Mouse (Mus musculus) layer of hippocampus, adult 9-10 months (tissue): ENCODE data around the gene Plpp1.

ENCODE experiments used
- DNase-seq: peaks from one replicate; pipeline ENCODE4 v3.0.0; 2022; ENCODE audit warnings: low spot score

The Plpp1 gene

DNA sequence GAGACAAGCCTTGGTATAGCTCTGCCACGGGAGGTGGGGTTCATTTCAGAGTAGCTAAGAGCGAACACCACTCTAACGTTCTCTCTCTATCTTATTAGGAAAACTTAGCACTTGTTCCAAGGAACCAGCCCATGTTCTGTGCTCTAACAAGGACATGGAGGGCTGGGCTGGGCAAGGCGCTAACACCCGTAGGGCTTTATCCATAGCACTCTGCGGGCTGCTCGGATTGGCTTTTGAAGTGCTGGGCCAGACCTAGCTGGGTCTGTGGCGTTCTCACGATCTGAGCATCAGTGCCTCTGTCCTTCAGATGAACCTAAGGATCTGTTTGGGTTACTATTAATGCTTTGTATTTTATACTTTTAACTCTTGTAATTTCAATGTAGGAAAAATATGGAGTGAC is 60.3 kb downstream of the Plpp1 start:
- DNase-seq: no peak

DNA sequence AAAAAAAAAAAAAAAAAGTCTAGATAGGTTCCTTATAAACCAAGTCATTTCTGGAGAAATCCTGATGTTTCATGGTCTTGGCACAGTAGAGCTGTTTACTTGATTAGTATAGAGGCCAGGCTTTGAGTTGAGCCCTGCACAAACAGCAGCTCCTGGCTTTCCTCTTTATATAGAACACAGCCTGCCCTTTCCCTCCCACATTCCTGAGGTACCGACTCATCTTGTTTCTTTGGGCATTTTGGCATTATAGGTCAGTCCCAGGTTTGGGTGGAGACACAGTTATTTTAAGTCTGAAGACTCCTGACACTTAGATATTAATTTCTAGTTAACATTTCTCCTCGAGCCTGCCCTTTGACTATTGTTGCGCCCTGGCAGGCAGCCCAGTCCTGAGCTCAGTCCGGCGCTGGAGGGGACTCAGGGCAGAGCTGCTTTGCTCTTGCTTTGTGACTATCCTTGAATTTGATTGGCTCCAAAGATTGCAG is 61.3 kb downstream of the Plpp1 start:
- no peak for DNase-seq

DNA sequence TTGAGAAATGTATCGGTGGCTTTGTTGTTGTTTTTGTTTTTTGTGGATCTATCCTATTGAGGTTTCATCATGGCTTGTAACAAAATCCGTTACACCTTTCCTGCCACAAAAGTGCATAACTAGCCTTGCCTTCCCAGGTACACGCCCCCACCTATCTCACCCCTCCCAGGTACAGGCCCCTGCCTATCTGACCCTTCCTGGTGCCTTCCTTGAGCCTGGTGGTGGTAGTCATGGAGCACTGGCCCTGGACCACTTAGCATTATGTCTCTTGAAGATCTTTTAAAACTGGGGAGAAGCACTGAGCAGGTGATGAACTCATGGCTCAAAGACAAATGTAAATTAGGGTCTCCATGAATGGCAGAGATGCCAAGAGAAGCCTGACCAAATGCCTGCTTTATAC is 61.8 kb downstream of the Plpp1 start:
- DNase-seq: no peak

DNA sequence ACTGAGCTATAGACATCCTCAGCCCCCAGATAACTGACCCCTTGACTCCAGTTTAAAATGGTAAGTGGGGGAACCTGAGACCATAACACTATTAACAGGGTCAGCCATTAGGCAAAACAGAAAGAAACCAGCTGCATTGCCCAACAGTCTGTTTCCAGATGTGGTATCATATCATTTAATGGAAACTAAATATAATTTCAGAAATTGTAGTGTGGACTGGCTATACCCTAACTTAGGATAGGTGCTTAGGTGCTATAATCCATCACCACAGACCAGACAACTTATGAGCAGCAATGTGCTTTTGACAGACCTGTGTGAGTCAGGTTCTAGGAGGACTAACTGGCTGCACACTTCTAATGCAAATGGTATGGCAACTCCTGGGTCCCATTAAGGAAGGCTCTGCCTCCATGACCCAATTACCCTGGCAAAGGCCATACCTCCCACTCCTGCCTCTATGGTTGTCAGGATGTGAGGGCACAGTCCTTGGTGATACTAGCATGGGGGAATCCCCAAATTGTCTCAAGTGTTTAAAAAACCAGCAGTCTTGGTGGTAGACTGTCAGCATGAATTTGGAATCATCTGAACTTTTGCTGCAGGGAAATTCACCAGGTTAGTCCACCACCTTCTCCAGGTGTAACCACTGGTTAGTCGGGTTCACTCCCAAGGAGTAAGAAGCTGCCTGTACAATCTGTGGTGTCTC is 62.5 kb downstream of the Plpp1 start:
- DNase-seq: no peak

DNA sequence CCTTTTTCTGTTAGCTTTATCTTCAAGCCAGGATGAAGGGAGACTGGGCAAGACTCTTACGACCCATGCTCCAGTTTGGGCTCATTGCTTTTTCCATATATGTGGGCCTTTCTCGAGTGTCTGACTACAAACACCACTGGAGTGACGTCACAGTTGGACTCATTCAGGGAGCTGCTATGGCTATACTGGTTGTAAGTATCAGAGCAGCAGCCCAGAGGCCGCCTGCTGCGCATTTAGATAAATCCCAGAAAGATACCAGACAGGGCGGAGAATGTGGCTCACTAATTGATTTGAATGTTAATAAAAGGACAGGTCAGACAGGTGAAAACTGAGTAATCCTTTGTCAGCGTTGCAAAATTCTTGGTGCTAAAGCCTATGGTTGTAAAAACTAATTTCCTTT is 66.2 kb downstream of the Plpp1 start:
- no peak for DNase-seq

DNA sequence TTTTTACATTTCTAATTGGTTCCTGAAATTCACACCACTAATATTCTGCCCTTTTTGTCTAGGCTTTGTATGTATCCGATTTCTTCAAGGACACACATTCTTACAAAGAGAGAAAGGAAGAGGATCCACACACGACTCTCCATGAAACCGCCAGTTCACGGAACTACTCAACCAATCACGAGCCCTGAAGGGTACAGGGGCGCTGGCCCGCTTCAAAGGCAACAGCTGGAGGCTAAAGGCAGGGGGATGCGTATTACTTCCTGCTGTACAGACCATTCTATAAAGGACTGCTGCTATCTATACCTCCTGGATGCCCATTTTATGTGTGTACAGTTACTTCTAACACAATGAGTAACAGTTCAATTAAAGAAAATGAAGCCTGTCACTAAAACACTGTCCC is 66.8 kb downstream of the Plpp1 start:
- no peak for DNase-seq

DNA sequence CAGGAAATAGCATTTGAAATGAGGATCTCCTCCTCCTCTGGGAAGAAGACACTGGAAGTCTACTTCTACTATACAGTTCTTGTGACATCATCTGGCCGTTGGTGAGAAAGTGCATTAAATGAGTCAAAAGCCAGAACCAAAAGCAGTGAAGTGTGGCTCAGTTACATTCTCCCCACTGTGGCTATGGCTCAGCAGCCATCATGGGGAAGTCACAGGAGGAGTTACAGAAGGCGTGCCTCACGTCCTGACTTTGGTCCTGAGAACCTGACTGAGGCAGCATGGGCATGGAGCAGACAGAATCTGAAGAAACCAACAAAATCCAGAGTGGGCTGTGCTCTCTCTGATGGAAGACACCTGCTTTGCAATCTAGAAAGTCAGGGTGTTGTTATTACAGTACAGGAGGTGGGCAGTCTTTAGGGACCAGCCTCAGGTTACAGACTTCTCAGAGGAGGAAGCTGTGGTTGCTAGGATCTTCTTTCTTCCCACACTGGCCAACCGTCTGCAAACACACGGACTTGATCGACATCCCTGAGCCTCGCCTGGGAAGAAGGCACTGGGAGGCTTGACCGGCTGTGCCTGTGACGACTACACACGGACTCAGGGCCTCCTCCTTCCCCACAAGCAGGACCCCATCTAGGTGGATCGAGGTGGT is 69.6 kb downstream of the Plpp1 start:
- no peak for DNase-seq

DNA sequence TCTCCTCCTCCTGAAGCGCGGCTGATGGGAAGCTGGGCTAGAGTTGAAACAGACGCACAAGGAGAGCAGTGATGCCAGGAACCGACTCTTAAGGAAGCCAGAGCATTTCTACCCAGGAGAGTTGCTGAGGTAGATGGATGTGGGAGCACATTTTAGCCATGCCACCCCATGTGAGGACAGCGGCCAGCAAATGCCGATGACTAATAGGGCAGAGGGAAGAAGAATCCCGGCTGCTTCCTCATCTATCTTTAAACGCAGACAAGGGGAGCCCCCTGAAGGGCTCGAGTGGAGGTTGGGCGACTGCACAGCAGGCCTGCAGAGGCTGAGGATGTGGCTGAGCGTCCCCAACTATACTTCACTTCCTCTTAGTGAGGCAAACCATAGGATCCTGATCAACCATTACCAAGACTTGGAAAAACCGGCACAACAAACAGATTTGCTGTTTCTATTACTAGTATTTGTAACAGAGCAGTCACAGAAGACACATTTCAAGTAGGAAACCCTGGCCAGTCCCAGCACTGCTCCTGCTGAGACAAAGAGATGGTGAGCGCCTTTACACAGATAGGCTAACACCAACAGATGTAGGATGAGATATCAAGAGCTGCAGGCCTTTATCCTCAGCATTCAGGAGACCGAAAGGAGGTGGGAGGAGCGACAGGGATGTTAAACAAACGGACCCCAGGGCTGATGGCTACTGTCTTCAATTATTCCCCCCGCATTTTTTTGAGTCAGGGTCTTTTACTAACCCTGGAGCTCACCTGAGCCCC is 71.1 kb downstream of the Plpp1 start:
- DNase-seq: no peak

DNA sequence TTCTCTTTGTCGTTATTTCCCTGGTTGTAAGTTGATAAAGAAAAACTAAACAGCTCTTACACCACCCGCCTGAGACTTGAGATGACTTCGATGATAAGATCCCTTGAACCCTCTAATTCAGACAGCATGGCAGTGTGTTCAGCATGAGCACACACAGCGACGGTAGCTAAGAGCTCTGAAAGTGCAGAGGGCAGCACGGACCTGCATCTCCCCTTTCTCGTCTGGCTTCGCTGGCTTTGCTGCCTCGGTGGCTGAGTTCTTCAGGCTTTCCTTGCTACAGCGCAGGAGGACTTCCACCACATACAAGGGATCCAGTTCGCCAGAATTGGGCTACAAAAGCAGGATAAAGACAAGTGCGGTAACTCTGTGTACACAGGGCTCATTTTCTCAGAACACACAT is 86.6 kb downstream of the Plpp1 start:
- DNase-seq: no peak

DNA sequence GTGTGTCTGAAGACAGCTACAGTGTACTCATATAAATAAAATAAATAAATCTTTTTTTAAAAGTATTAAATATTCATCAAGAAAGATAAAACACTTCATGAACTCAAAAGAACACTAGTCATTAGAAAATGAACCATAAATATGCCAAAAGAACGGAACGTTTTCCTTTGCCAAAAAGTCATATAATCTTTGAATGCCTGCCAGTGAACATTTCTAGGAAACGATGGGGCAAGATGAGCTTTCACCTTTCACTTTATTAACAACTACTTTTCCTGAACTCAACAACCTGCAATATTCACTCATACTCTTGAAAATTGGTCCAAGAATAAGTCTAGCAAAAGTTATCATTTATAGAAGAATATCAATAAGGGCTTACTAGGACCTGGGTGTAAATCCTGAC is 101.6 kb downstream of the Plpp1 start:
- DNase-seq: no peak

DNA sequence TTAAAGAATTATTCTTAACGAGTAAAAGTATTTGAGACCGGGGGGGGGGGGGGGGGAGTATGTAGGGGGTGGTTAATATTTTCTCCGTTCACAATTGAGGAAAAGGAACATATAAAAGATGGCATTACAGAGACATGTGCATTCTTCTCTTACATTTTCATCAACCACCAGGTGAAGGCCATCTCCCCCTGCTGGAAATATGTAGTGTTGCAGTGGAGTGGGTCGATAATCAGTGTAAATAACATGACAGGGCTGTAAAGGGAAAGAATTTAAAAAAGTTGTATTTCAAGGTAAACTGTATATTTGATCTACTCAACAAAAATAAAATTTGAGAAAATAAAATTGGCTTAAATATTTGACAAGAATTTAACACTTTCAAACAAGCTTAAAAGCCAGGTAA is 109.1 kb downstream of the Plpp1 start:
- no peak for DNase-seq

DNA sequence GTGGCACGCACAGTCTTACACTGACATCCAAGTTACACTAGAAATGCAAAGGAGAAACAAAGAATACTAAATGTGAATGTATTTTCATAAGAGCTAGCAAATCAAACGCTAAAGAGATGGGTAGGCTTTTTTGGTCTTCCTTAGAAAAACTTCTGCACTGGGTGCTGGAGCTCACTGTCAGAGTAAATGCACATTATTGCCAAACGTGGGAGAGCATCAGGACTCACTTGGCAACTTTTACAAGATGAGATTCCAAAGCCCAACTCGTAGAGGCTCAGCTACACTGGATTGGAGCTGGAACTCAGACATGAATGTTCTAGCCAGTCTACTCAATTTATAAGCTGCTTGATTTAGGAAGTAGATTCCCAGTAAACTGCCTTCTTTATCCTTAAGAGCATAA is 109.8 kb downstream of the Plpp1 start:
- DNase-seq: no peak
